Mouse (Mus musculus) thymus, postnatal 25 days (tissue): ENCODE results near the gene Hsp90ab1.

Experiments
- DNase-seq: peaks from one replicate; pipeline ENCODE4 v3.0.0; 2022

Hsp90ab1 gene

GRCm38 (mm10) chr17:45556514-45557245, 16.4 kb downstream of the Hsp90ab1 start:
- peak; percentile 48 for DNase-seq

DNA sequence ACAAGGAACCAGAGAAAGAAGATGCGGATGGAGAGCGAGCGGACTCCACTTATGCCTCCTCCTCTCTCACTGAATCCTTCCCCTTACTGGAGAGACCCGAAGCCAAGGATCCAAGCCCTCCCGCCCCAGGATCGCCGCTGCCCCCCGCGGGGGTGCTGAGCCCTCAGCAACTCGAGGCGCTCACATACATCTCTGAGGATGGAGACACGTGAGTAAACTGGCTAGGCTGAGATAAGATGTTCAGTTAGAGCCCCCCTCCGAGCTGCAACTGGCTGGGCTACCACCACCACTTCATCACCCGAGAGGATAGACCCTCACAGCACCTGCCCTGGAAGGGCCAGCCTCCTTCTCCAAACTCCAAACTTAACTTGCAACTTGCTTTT, 17.0 kb downstream of the Hsp90ab1 start:
- DNase-seq = no peak

DNA sequence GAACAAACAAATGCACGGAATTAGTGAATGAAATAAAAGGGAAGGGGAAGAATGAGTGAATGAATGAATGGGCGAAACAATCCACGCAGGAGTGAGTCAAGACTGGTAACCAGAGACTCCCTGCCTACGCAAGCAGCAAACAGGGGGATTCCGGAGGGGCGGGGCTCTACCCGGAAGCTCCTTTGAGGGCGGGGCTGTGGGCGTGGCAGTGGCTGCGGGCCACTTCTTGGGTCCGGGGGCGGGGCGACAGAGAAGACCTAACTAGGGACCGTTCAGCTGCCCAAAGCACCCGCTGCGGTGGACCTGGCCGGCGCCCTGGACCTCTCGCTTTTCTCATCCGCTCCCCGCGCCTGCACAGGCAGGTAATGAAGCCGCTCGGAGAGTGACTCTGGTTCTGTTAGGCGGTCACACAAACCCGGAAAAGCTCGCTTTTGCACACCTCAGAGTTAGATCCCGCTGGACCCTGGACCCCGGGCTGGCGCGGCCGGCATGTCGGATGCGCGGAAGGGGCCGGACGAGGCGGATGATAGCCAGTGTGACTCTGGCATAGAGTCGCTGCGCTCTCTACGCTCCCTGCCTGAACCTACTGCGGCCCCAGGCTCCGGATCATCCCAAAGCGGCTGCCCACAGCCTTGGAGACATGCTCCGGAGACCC, 17.5 kb downstream of the Hsp90ab1 start, which contains the start of gene Nfkbie:
TSS of gene Nfkbie (plus strand) at position 252 of the 655 bp plus-strand sequence.
- DNase-seq = peak; percentile 99

GRCm38 (mm10) chr17:45554420-45554819, 18.7 kb downstream of the Hsp90ab1 start:
- no peak for DNase-seq

DNA sequence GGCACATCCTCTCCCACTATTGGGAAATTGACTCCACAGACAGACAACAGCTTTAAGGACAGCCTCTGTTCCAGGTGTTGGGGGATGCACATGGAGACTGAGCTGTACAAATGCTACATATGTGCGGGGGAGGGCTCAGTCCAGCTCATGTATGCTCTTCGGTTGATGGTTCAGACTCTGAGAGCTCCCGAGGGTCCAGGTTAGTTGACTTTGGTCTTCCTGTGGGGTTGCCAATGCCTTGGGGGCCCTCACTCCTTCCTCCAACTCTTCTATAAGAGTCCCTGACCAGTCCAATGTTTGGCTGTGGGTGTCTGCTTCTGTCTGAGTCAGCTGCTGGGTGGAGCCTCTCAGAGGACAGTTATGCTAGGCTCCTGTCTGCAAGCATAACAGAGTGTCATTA, 20.0 kb downstream of the Hsp90ab1 start:
- DNase-seq = no peak

GRCm38 (mm10) chr17:45551816-45552451, 21.1 kb downstream of the Hsp90ab1 start:
- DNase-seq = peak; percentile 91

- no peak for DNase-seq
These were observed 21.7 kb downstream of the Hsp90ab1 start for GRCm38 (mm10) chr17:45551249-45551796.

GRCm38 (mm10) chr17:45550253-45550652, 22.8 kb downstream of the Hsp90ab1 start:
- no peak for DNase-seq

DNA sequence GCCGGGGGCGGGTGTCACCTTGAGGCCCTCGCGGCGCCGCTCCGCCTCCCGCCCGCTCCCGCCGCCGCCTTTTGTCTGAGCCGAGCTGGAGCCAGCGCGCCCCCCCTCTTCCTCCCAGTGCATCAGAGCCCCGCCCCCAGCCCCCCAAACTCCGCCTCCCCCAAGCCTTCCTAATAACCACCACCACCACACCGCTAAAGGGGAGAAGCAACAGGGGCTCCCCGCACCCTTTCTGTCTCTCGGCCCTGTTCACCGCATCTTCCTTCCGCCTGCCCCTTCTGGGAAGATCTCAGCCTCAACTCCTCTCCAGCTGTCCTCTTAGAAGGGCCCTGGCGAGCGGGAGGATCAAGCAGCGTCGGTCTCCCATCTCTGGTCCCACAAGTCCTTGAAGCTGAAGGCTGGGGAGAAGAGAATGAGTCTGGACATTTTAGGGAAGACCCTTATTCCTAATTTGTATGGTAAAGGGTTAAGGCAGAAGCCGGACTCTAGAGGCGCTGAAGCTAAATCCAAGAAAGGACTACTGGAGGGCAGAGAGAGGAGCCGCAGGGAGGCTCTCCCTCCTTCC, 23.4 kb downstream of the Hsp90ab1 start, which contains the start of gene Tmem151b:
TSS of gene Tmem151b (minus strand) at position 61 of the 565 bp plus-strand sequence.
- DNase-seq = peak; percentile 62

- peak; percentile 65 for DNase-seq
These were observed 24.2 kb downstream of the Hsp90ab1 start for GRCm38 (mm10) chr17:45548541-45549512.

DNA sequence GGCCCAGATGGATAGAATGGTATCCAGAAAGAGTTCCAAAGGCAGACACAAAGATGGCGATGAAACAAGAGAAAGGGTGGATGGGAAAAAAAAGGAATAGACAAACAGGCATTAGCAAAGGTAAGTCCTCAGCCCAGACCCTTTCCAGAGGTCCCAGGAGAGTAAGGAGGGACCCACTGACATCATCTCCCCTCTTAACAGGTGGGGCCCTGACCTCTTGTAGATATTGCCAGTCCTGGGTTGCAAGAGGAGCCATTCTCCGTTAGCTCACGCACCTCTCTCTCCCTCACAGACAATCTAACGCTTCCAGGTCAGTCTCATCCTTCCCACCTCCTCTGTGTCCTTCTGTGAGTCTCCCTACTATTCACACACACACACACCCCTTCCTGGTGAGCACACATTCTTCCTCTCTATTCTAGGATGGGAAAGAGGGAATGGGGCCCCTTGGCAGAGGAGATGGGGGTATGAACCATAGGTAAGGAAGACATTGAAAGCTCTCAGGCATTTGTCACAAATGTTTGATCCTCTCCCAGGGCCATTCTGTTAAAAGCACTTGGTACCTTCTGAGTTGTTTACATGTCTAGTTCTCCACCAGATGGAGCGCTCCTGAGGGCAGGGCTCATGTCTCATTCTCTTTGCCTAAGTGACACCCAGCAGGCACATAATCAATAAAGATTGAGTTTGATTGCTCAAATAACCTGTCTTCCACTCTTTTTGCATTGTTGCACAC, 25.4 kb downstream of the Hsp90ab1 start:
- DNase-seq = no peak

- DNase-seq = no peak
These were observed 26.1 kb downstream of the Hsp90ab1 start for GRCm38 (mm10) chr17:45546941-45547340.

DNA sequence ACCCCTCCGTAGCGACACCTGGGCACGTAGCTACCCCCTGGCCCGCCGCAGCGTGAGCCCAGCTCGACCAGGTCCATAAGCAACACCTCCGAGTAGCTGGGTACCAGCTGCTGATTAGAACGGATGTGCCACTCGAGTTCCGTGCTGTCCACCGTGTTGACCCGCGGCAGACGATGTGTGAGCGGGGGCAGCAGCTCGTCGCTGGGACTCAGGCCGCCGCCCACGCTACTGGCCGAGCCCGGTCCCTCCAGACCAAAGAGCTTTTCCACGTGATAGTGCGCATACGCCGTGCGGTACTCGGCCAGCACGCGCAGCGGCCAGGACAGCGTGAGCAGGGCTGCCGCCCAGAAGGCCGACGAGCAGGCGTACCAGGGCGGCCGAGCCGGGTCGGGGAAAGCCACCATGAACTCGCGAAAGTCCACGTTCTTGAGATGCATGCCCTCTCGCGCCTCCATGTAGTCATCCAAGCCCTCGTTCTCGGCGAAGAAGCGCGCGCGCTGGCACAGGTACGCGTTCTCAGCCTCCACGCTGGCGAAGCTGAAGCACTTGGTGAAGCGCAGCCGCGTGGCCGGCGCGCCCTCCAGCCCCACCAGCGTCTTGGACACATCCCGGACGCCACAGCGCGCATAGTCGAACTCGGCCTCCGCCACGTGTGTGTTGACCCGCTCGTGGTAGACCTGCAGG, 27.7 kb downstream of the Hsp90ab1 start:
- DNase-seq = no peak

DNA sequence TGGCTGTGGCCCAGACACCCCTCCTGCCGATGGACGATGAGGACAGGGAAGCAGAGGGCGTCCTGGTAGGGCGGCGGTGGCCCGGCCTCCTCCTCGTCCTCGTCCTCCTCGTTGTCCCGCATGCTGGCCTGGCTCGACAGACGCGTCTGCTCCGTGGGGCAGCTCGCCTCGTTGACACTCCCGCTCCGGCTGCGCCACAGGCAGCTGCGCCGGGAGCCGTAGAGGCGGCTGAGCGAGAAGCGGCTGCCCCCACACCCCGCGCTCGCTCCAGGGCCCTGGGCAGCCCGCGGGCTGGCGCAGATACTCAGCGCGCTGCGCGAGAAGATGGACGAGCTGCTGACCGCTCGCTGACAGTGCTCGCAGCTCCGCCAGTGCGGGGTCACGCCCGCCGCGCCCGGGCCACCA, 28.2 kb downstream of the Hsp90ab1 start:
- no peak for DNase-seq

- no peak for DNase-seq
These were observed 28.8 kb downstream of the Hsp90ab1 start for GRCm38 (mm10) chr17:45544001-45544872.

DNA sequence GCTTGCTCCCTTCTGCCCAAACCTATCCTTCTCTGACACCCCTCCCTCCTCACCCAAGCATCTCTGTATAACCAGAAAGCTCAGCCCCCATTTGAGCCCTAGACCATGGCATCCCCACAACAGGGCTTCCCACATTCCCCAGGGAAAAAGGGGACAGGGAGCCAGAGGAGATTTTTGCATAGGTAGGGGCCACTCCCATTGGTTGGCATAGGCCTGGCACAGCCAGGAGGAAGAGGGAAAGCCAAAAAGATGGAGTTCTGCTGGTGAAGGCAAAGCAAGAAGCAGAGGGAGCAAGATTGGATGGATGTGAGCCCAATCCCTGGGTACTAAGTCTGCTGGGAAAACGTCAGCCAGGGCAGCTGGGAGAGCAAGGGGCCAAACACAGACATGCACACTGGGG, 30.0 kb downstream of the Hsp90ab1 start:
- no peak for DNase-seq

DNA sequence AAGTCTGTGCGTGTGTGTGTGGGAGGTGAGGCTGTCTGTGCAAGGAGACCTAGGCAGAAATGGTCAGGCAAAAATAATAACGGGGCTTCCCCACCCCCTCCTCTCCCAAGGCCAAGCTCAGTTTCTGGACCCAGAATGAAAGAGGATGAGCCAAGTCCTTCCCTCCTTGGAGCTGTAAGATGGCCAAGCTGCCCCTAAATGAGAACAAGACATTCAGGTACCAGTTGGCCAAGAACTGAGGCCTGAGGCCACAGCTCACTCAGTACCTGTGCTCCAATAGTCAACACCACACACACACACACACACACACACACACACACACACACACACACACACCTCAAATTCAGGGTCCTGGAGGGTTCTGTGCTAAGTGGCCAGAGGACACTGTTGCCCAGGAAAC, 30.4 kb downstream of the Hsp90ab1 start:
- DNase-seq = no peak

GRCm38 (mm10) chr17:45542129-45542528, 30.9 kb downstream of the Hsp90ab1 start:
- DNase-seq = no peak

DNA sequence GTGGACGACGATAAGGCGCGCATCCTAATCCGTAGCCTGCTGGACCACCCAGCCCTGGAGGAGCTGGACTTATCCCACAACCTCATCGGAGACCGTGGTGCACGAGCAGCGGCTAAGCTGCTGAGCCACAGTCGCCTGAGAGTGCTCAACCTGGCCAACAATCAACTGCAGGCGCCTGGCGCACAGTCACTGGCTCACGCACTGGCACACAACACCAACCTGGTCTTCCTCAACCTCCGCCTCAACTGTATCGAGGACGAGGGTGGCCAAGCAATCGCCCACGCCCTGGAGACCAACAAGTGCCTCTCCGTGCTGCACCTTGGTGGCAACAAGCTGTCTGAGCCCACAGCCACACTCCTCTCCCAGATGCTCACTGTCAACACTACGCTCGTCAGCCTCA, 33.4 kb downstream of the Hsp90ab1 start:
- DNase-seq = no peak

DNA sequence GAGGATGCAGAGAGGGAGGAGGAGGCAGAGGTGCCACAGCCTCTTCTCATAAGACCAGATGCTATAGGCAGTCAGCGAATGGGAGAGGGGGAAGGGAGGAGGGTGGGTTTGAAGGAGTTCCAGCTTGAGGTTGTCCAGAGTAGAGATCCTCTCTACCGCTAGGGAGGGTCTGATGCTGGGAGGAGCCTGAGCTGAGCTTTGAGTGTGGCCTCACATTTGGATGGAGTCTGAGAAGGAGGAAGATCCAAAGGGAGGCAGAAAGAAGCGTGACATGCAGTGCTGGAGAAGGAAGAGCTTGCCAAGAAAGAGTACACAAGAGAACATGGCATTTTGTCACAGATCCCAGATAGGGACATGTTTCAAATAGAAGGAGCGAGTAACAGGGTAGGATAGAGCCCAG, 34.7 kb downstream of the Hsp90ab1 start:
- no peak for DNase-seq
